Mouse (Mus musculus) embryo, embryonic 11.5 days (tissue): ENCODE results near the gene Zdhhc23.

Source experiments
- DNase-seq: peaks from one replicate; pipeline ENCODE4 v3.0.0-alpha.2; 2012; ENCODE audit warnings: low read depth, low spot score

Gene Zdhhc23

GRCm38 (mm10) chr16:43965781-43966389, 13.7 kb downstream of the Zdhhc23 start:
- DNase-seq: no peak

- DNase-seq: no peak
Measured at GRCm38 (mm10) chr16:43963780-43964179, 15.8 kb downstream of the Zdhhc23 start.

DNA sequence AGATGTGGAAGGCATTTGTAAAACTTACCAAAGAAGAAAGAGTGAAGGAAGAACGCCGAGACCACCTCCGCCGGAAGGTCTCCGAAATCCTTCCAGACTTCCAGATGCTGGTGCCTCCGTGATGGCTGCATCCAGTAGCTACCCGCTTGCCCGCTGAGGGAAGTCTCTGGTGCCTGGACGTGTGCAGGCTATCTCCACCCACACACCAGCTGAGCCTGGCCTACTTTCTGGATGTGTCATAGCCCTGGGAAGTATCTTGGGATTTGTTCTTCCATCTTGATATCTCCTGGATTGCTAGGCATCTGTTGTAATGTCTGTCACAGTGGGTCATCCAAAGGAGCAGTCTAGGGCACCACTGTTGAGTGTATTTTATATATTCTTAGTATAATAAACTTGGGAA, 16.3 kb downstream of the Zdhhc23 start:
- no peak for DNase-seq

GRCm38 (mm10) chr16:43958038-43958437, 21.6 kb downstream of the Zdhhc23 start:
- no peak for DNase-seq

DNA sequence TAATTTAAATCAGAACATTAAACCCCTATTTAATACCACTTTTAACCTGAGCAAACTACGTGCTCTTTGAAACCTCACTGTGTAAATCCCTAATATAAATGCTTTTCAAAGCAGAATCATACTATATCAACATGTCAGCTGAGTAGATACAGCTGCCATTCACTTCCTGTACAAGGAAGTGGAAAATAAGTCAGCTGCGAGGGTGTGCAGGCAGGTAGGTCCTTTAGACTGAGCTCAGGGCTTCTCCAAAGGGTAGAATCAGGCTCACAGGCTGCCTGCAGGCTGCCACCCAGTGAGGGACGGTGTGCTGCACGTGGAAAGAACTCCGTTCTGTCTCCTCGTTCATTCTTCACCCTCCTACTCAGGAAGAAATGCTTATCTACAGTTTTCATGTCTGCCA, 24.7 kb downstream of the Zdhhc23 start:
- no peak for DNase-seq

DNA sequence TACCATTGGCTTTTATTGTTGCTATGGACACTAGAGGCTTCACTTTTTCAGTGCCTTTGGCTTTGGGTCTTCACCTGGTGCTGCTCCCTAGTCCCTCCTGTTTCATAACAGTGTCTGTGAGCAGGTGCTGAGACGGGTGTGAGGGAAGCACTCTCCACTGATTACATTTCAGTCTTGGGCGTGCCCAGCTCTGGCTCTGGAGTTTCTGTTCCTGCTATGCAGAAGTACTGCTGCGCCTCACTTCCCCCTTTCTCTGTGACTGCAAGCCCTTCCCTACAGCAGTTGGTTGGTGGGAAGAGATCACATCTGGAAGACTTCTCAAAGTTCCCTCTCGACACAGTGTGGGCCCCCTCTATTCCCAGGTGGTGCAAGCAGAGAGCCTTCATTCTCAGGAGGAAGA, 28.0 kb downstream of the Zdhhc23 start:
- DNase-seq: no peak

DNA sequence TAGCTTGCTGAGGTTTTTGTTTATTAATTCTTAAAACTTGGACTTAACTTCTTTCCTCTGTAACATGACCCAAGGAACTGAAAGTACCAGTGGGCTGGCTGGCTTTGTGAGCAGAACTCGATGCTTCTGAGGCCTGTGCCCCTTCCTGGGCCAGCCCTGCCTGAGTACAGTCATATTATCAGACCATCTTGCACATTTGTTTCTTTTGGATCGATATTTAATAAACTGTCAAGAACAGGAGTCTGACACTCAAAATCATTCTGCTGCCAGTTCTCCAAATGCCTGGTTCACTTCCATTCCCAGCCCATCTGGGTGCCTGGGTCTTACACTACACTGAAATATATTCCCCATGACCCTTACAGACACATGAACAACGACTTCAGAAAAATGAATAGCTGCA, 33.7 kb downstream of the Zdhhc23 start:
- no peak for DNase-seq

DNA sequence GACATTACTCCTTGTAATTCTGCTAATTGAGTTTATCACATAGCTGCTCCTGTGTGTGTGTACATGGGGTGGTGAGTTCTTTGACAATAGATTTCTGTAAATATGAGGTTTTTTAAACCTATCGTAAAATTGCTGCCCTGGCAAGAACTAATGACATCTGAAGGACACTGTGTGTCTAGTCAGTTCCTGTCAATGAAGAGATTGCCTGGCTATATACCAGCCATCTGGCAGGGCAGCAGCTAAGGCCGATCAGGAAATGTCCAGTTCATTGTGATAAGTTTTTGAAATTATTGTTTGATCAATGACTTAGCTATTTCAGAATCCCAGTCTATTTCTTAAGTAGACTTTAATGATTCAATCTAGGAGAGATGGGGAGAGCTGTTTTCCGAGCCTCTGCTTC, 34.2 kb downstream of the Zdhhc23 start:
- DNase-seq: no peak

- DNase-seq: no peak
Measured at GRCm38 (mm10) chr16:43940846-43941245, 38.7 kb downstream of the Zdhhc23 start.

DNA sequence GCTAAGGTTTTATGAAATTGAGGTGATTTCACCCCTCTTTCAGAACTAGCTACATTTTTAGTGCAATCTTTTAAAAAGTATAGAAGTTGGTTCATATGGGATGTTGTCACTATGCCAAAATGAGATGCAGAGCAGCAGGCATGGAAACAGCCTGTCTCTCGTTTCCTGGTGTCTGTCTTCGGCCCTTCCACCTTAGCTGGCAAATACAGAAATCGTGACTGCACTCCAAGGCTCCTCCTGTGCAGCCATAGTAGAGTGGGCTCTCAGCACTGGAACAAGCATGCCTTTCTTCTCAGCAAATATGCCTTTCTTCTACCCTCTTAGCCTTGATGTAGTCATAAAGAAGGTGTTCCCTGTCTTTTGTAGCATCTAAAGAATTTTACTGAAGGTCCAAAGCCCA, 43.7 kb downstream of the Zdhhc23 start:
- no peak for DNase-seq

DNA sequence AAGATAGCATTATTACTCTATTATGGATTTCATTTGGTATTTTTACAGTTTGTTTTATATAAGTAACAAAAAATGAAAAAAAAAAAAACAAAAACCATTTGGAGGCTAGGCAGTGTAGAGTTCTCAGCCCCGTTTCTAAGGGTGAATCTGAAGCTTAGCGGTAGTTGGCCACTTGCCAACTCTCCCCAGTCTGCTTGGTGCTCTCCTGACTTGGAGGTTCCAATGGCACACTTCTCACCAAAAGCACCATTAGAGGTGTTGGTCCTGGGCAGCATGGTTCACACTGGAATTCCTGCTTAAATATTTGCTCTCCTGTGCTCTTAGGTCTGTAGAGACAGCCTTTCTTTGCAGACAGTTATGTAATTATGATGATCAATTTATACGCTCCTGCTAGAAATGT, 44.2 kb downstream of the Zdhhc23 start:
- no peak for DNase-seq

DNA sequence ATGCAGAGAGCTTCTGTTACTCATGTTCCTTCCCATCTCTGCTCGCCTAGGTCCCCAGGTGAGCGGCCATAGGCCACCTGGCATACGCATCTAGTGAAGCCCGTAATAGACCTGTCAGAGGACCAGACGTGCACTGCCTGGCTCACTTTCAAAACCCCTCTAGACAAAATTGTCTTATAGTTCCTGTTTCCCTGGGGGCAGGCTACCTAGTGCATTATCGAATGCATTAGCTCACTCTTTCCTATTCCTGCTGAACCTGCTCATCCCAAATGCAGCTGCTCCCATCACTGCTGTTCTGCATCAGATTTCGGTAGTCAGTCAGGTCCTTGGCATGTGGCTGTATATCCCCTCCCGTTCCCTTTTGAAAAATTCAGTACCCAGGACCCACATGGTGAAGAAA, 44.7 kb downstream of the Zdhhc23 start:
- DNase-seq: no peak

GRCm38 (mm10) chr16:43933041-43933440, 46.5 kb downstream of the Zdhhc23 start:
- DNase-seq: no peak

DNA sequence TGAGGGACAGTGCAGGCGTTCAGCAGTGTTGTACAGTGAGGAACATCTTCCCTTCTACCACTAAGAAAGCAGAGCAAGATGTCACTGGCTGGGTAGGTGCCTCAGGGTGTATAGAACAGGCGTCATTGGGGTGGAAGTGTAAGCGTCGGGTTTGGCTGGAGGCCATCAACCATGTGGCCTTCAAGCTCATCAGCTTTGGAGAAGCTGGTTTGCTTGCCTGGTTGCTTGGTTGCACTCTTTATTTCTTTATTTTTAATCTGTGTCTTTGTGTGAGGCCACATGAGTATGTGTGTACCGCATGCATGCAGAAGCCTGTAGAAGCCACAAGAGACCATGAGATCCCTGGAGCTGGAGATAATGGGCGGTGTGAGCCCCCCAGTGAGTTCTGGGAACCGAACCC, 47.3 kb downstream of the Zdhhc23 start:
- DNase-seq: no peak

DNA sequence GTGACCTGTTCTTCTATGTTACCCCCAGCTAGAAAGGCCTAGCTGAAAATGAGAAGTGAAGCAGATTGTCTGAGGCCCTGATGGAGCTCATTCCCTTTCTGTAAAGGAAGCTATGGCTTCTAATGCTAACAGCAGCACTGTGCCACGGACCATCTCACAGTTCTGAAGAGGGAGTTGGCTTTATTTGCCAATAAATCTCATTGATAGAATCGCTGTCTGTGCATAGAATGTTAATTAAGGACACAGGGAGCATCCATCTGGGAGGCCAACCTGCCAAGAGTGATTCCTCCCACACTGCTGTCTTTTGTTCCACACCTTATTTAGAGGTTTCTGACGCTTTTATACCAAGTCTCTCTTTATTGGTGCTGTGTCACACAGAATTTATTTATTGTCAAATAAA, 48.1 kb downstream of the Zdhhc23 start:
- DNase-seq: no peak

GRCm38 (mm10) chr16:43930577-43930976, 49.0 kb downstream of the Zdhhc23 start:
- no peak for DNase-seq

DNA sequence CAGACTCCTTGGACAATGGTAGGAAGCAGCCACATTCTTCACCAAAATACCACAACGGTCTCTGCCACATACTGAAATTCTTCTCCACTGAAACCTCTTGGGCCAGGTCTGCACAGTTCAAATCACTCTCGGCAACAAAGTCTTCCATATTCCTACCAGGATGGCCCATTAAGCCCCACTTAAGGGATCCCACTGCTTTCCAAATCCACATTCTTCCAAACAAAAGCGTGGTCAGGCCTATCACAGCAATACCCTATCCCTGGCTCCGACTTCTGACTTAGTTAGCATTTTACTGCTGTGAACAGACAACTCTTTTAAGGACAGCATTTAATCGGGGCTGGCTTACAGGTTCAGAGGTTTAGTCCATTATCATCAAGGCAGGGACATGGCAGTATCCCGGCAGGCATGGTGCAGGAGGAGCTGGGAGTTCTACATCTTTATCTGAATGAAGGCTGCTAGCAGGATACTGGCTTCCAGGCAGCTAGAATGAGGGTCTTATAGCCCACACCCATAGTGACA, 53.2 kb downstream of the Zdhhc23 start, which contains the start of gene Qtrt2:
Qtrt2 (minus strand) TSS at position 469 of the 519 bp plus-strand sequence.
- no peak for DNase-seq

- DNase-seq: no peak
Measured at GRCm38 (mm10) chr16:43925846-43926245, 53.7 kb downstream of the Zdhhc23 start.

- DNase-seq: no peak
Measured at GRCm38 (mm10) chr16:43925001-43925558, 54.5 kb downstream of the Zdhhc23 start.

GRCm38 (mm10) chr16:43922630-43923029, 57.0 kb downstream of the Zdhhc23 start:
- DNase-seq: no peak

- no peak for DNase-seq
Measured at GRCm38 (mm10) chr16:43922024-43922423, 57.6 kb downstream of the Zdhhc23 start.

DNA sequence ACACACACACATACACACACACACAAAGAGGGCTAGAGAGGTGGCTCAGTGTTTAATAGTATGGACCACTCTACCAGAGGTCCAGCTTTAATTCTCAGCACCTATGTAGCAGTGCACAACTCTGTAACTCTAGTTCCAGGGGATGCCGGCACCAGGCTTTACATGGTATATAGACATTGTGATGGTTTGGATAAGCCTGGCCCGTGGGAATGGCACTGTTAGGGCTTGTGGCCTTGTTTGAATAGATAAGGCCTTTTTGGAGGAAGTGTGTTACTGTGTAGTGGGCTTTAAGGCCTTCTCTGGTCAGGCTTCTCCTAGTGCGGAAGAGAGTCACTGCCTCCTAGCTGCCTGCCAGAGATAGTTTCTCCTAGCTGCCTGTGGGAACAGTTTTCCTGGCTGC, 60.7 kb downstream of the Zdhhc23 start:
- DNase-seq: no peak
